Mouse (Mus musculus) right cerebral cortex, adult 2 months (tissue): Measurements from ENCODE around the gene Abtb1.
A peak's percentile ranks its signal among the peaks of the same experiment; 100 is the strongest.

Experiments
- DNase-seq, 2 experiments: peaks; one replicate each; pipeline ENCODE4 v3.0.0; 2021 to 2022; ENCODE audit warnings: low spot score in 2 of 2

The Abtb1 gene

GRCm38 (mm10) chr6:88830112-88830702 lies 11.6 kb downstream of the Abtb1 start:
- DNase-seq: no peak

- DNase-seq: no peak
These were observed 12.2 kb downstream of the Abtb1 start for GRCm38 (mm10) chr6:88829579-88829978.

- DNase-seq: no peak
These were observed 13.4 kb downstream of the Abtb1 start for GRCm38 (mm10) chr6:88828206-88829009.

GRCm38 (mm10) chr6:88827395-88828205 lies 14.2 kb downstream of the Abtb1 start:
- no peak for DNase-seq

- no peak for DNase-seq
These were observed 14.8 kb downstream of the Abtb1 start for GRCm38 (mm10) chr6:88826965-88827364.

GRCm38 (mm10) chr6:88826545-88826944 lies 15.2 kb downstream of the Abtb1 start:
- DNase-seq: no peak

GRCm38 (mm10) chr6:88826088-88826487 lies 15.7 kb downstream of the Abtb1 start:
- no peak for DNase-seq

GRCm38 (mm10) chr6:88824183-88824582 lies 17.6 kb downstream of the Abtb1 start:
- no peak for DNase-seq

- DNase-seq: no peak
These were observed 19.9 kb downstream of the Abtb1 start for GRCm38 (mm10) chr6:88821901-88822300.

- DNase-seq: no peak
These were observed 20.5 kb downstream of the Abtb1 start for GRCm38 (mm10) chr6:88821294-88821693.

GRCm38 (mm10) chr6:88820853-88821252 lies 20.9 kb downstream of the Abtb1 start:
- DNase-seq: no peak

- DNase-seq: no peak
These were observed 24.9 kb downstream of the Abtb1 start for GRCm38 (mm10) chr6:88816913-88817312.

GRCm38 (mm10) chr6:88815489-88815888 lies 26.3 kb downstream of the Abtb1 start:
- DNase-seq: no peak

- peak in 1 of 2 experiments; percentile 26 for DNase-seq
These were observed 26.7 kb downstream of the Abtb1 start for GRCm38 (mm10) chr6:88815036-88815435.

- DNase-seq: no peak
These were observed 28.0 kb downstream of the Abtb1 start for GRCm38 (mm10) chr6:88813832-88814231.

GRCm38 (mm10) chr6:88812886-88813285 lies 28.9 kb downstream of the Abtb1 start:
- DNase-seq: peak; percentile 62 to 74

- no peak for DNase-seq
These were observed 29.8 kb downstream of the Abtb1 start for GRCm38 (mm10) chr6:88811880-88812400.

GRCm38 (mm10) chr6:88811396-88811795 lies 30.4 kb downstream of the Abtb1 start:
- DNase-seq: peak in 1 of 2 experiments; percentile 39

- no peak for DNase-seq
These were observed 31.5 kb downstream of the Abtb1 start for GRCm38 (mm10) chr6:88810291-88810690.

GRCm38 (mm10) chr6:88809091-88810037 lies 32.4 kb downstream of the Abtb1 start:
- no peak for DNase-seq

GRCm38 (mm10) chr6:88804966-88805577 lies 36.7 kb downstream of the Abtb1 start:
- DNase-seq: no peak
